Mouse (Mus musculus): Measurements from ENCODE around the gene Irak4. TPM values are rescaled to one million over a fixed set of nuclear protein-coding genes. Genes with fewer than 3 reads are reported as not detected.
A peak's percentile ranks its signal among the peaks of the same experiment; 100 is the strongest.

The Irak4 gene
- polyA plus RNA-seq, 1 experiment = 9.7 TPM

- no peaks in the 10 kb centered on the region for H3K36me3 ChIP-seq (ENCODE audit: control insufficient read depth, insufficient read depth, low read length)
- no peak for DNase-seq
- no peak for TF ChIP-seq CTCF (conservative IDR thresholded peaks at IDR 0.05; ENCODE audit: insufficient read depth, insufficient read length, low read depth, low read length)
- TF ChIP-seq POLR2A (IDR thresholded peaks at IDR 0.05; ENCODE audit: low read depth, low read length) = no peak
- no peaks in the 10 kb centered on the region for H3K27me3 ChIP-seq (replicated peaks; ENCODE audit: control insufficient read depth, insufficient read depth, low read length)
- WGBS = 90% methylated on average over 7 of the region's 7 CpGs
- no peak overlapping the region for H3K27ac ChIP-seq (ENCODE audit: insufficient read depth, low read depth, low read length)
- no peak overlapping the region for H3K4me3 ChIP-seq (ENCODE audit: insufficient read depth, low read depth, low read length)
- no peaks in the 10 kb centered on the region for H3K4me1 ChIP-seq (ENCODE audit: control insufficient read depth, insufficient read depth, low read length)
These were observed 7.9 kb upstream of the Irak4 start for GRCm38 (mm10) chr15:94535521-94535920.

GRCm38 (mm10) chr15:94539296-94539695 is 4.1 kb upstream of the Irak4 start:
- Histone ChIP-seq H3K36me3 (ENCODE audit: control insufficient read depth, insufficient read depth, low read length) (no peaks in the 10 kb centered on the region), H3K27ac (ENCODE audit: insufficient read depth, low read depth, low read length) (no peak overlapping the region), H3K27me3 (replicated peaks; ENCODE audit: control insufficient read depth, insufficient read depth, low read length) (no peaks in the 10 kb centered on the region), H3K4me3 (ENCODE audit: insufficient read depth, low read depth, low read length) (no peak overlapping the region), H3K4me1 (ENCODE audit: control insufficient read depth, insufficient read depth, low read length) (peaks cover 2% of the 10 kb centered on the region; the same call in 1 of the 2 replicates)
- DNase-seq = no peak
- 87% methylated on average over 3 of the region's 3 CpGs for WGBS
- TF ChIP-seq CTCF (conservative IDR thresholded peaks at IDR 0.05; ENCODE audit: insufficient read depth, insufficient read length, low read depth, low read length) = no peak
- TF ChIP-seq POLR2A (IDR thresholded peaks at IDR 0.05; ENCODE audit: low read depth, low read length) = no peak

- peak overlapping the region; percentile 96 for H3K4me3 ChIP-seq (ENCODE audit: insufficient read depth, low read depth, low read length)
- peaks cover 2% of the 10 kb centered on the region; the same call in 1 of the 2 replicates for H3K4me1 ChIP-seq (ENCODE audit: control insufficient read depth, insufficient read depth, low read length)
- 5% methylated on average over 22 of the region's 22 CpGs for WGBS
- no peaks in the 10 kb centered on the region for H3K36me3 ChIP-seq (ENCODE audit: control insufficient read depth, insufficient read depth, low read length)
- H3K27ac ChIP-seq (ENCODE audit: insufficient read depth, low read depth, low read length) = no peak overlapping the region
- TF ChIP-seq CTCF (conservative IDR thresholded peaks at IDR 0.05; ENCODE audit: insufficient read depth, insufficient read length, low read depth, low read length) (no peak), POLR2A (IDR thresholded peaks at IDR 0.05; ENCODE audit: low read depth, low read length) (no peak)
- DNase-seq = no peak
- H3K27me3 ChIP-seq (replicated peaks; ENCODE audit: control insufficient read depth, insufficient read depth, low read length) = no peaks in the 10 kb centered on the region
These were observed 655 bp upstream of the Irak4 start for GRCm38 (mm10) chr15:94542567-94543408.

- Histone ChIP-seq H3K27ac (ENCODE audit: insufficient read depth, low read depth, low read length) (peak overlapping the region; percentile 88), H3K4me1 (ENCODE audit: control insufficient read depth, insufficient read depth, low read length) (peaks cover 2% of the 10 kb centered on the region; the same call in 1 of the 2 replicates), H3K36me3 (ENCODE audit: control insufficient read depth, insufficient read depth, low read length) (no peaks in the 10 kb centered on the region), H3K27me3 (replicated peaks; ENCODE audit: control insufficient read depth, insufficient read depth, low read length) (no peaks in the 10 kb centered on the region), H3K4me3 (ENCODE audit: insufficient read depth, low read depth, low read length) (peak overlapping the region; percentile 96)
- no peak for DNase-seq
- no peak for TF ChIP-seq POLR2A (IDR thresholded peaks at IDR 0.05; ENCODE audit: low read depth, low read length)
- no peak for TF ChIP-seq CTCF (conservative IDR thresholded peaks at IDR 0.05; ENCODE audit: insufficient read depth, insufficient read length, low read depth, low read length)
- 39% methylated on average over 9 of the region's 9 CpGs for WGBS
These were observed 701 bp downstream of the Irak4 start for GRCm38 (mm10) chr15:94544052-94544636.

GRCm38 (mm10) chr15:94544844-94545243 is 1.4 kb downstream of the Irak4 start:
- no peak for DNase-seq
- Histone ChIP-seq H3K4me3 (ENCODE audit: insufficient read depth, low read depth, low read length) (no peak overlapping the region), H3K27ac (ENCODE audit: insufficient read depth, low read depth, low read length) (no peak overlapping the region), H3K4me1 (ENCODE audit: control insufficient read depth, insufficient read depth, low read length) (peaks cover 2% of the 10 kb centered on the region; the same call in 1 of the 2 replicates), H3K27me3 (replicated peaks; ENCODE audit: control insufficient read depth, insufficient read depth, low read length) (no peaks in the 10 kb centered on the region), H3K36me3 (ENCODE audit: control insufficient read depth, insufficient read depth, low read length) (no peaks in the 10 kb centered on the region)
- TF ChIP-seq POLR2A (IDR thresholded peaks at IDR 0.05; ENCODE audit: low read depth, low read length) = no peak
- TF ChIP-seq CTCF (conservative IDR thresholded peaks at IDR 0.05; ENCODE audit: insufficient read depth, insufficient read length, low read depth, low read length) = no peak
- 75% methylated on average over 4 of the region's 4 CpGs for WGBS

GRCm38 (mm10) chr15:94553536-94553935 is 10.1 kb downstream of the Irak4 start:
- H3K27ac ChIP-seq (ENCODE audit: insufficient read depth, low read depth, low read length) = no peak overlapping the region
- WGBS = 94% methylated on average over 9 of the region's 9 CpGs
- no peaks in the 10 kb centered on the region for H3K36me3 ChIP-seq (ENCODE audit: control insufficient read depth, insufficient read depth, low read length)
- H3K4me3 ChIP-seq (ENCODE audit: insufficient read depth, low read depth, low read length) = no peak overlapping the region
- no peaks in the 10 kb centered on the region for H3K4me1 ChIP-seq (ENCODE audit: control insufficient read depth, insufficient read depth, low read length)
- TF ChIP-seq POLR2A (IDR thresholded peaks at IDR 0.05; ENCODE audit: low read depth, low read length) (no peak), CTCF (conservative IDR thresholded peaks at IDR 0.05; ENCODE audit: insufficient read depth, insufficient read length, low read depth, low read length) (no peak)
- no peaks in the 10 kb centered on the region for H3K27me3 ChIP-seq (replicated peaks; ENCODE audit: control insufficient read depth, insufficient read depth, low read length)
- no peak for DNase-seq

- no peak overlapping the region for H3K27ac ChIP-seq (ENCODE audit: insufficient read depth, low read depth, low read length)
- peak; percentile 84 for DNase-seq
- H3K36me3 ChIP-seq (ENCODE audit: control insufficient read depth, insufficient read depth, low read length) = no peaks in the 10 kb centered on the region
- WGBS = 12% methylated on average over 7 of the region's 7 CpGs
- TF ChIP-seq POLR2A (IDR thresholded peaks at IDR 0.05; ENCODE audit: low read depth, low read length) (no peak), CTCF (conservative IDR thresholded peaks at IDR 0.05; ENCODE audit: insufficient read depth, insufficient read length, low read depth, low read length) (peak; percentile 98)
- no peak overlapping the region for H3K4me3 ChIP-seq (ENCODE audit: insufficient read depth, low read depth, low read length)
- H3K27me3 ChIP-seq (replicated peaks; ENCODE audit: control insufficient read depth, insufficient read depth, low read length) = no peaks in the 10 kb centered on the region
- H3K4me1 ChIP-seq (ENCODE audit: control insufficient read depth, insufficient read depth, low read length) = no peaks in the 10 kb centered on the region
These were observed 14.0 kb downstream of the Irak4 start for GRCm38 (mm10) chr15:94557442-94557841.
